Mouse (Mus musculus) heart, embryonic 11.5 days (tissue): ENCODE data around the gene Tirap. TPM values are rescaled to one million over a fixed set of nuclear protein-coding genes. Genes with fewer than 3 reads are reported as not detected.

ENCODE experiments used
- polyA plus RNA-seq: library from polyadenylated mRNA; unstranded; fragments of >200 nt; fragmentation: Nextera tagmentation; extraction: Ambion mirVana; gene quantifications from 2 replicates; pipeline ENCODE4 v1.2.1, GENCODE M21; 2014

Gene Tirap
- polyA plus RNA-seq, 1 experiment from 2014 or later = 9.4 TPM

Other genes with a start within 250 kb of the Tirap start
- 19.8 and 20.5 TPM in 2 replicates for gene St3gal4, start 81.0 kb downstream of the Tirap start, polyA plus RNA-seq
- gene Dcps, start 24.2 kb downstream of the Tirap start, polyA plus RNA-seq = 68.0 and 69.3 TPM in 2 replicates
- 95.7 and 107 TPM in 2 replicates for gene Srpr, start 116 bp downstream of the Tirap start, polyA plus RNA-seq
- gene Foxred1, start 10.8 kb upstream of the Tirap start, polyA plus RNA-seq = 44.9 and 49.6 TPM in 2 replicates
- 27.3 and 30.3 TPM in 2 replicates for gene Fam118b, start 67.5 kb upstream of the Tirap start, polyA plus RNA-seq
- 25.0 and 28.3 TPM in 2 replicates for gene Rpusd4, start 67.6 kb upstream of the Tirap start, polyA plus RNA-seq
- gene Cdon, start 220.8 kb upstream of the Tirap start, polyA plus RNA-seq = 4.4 and 6.1 TPM in 2 replicates